Mouse (Mus musculus) liver, adult 2 months (tissue): ENCODE measurements around the gene Rexo1. TPM values are rescaled to one million over a fixed set of nuclear protein-coding genes. Genes with fewer than 3 reads are reported as not detected.

ENCODE experiments used
- DNase-seq: peaks from one replicate; pipeline ENCODE4 v3.0.0-alpha.2; 2011; ENCODE audit warnings: low read depth, low spot score; ENCODE audit errors: extremely low read depth
- H3K27ac ChIP-seq: fragments of 200-500 bp; replicated peaks from 2 replicates; pipeline ENCODE4 v1.5.1; 2012; ENCODE audit warnings: low read depth, mild to moderate bottlenecking, control low read depth, inconsistent platforms, low read length; ENCODE audit not compliant: insufficient read depth
- H3K27me3 ChIP-seq: fragments of 200-500 bp; 2 replicates; pipeline ENCODE4 v1.6.1; 2012; ENCODE audit warnings: mild to moderate bottlenecking, moderate library complexity, low read length, inconsistent platforms; ENCODE audit not compliant: control insufficient read depth, insufficient read depth
- H3K36me3 ChIP-seq: fragments of 200-500 bp; 2 replicates; pipeline ENCODE4 v1.6.1; 2012; ENCODE audit warnings: low read length, inconsistent platforms; ENCODE audit not compliant: control insufficient read depth, insufficient read depth
- H3K4me1 ChIP-seq: fragments of 200-500 bp; 2 replicates; pipeline ENCODE4 v1.6.1; 2011; ENCODE audit warnings: low read length; ENCODE audit not compliant: control insufficient read depth, insufficient read depth
- H3K4me3 ChIP-seq: fragments of 200-500 bp; 2 replicates; pipeline ENCODE4 v1.5.1; 2011; ENCODE audit warnings: low read depth, mild to moderate bottlenecking, control low read depth, low read length, moderate library complexity; ENCODE audit not compliant: insufficient read depth
- H3K79me2 ChIP-seq: fragments of 200-500 bp; 2 replicates; pipeline ENCODE4 v1.6.1; 2012; ENCODE audit warnings: inconsistent platforms, mild to moderate bottlenecking, low read length, moderate library complexity; ENCODE audit not compliant: control insufficient read depth, insufficient read depth
- H3K9ac ChIP-seq: fragments of 200-500 bp; 2 replicates; pipeline ENCODE4 v1.6.1; 2012; ENCODE audit warnings: low read depth, mild to moderate bottlenecking, control low read depth, inconsistent platforms, low read length
- CTCF ChIP-seq: fragments of 200-500 bp; IDR thresholded peaks from 2 replicates; pipeline ENCODE4 v1.5.1; 2011; ENCODE audit warnings: low read depth, low read length, control low read depth
- POLR2A ChIP-seq: fragments of 200-500 bp; IDR thresholded peaks from 2 replicates; pipeline ENCODE4 v1.6.1; 2011; ENCODE audit warnings: low read length, control low read depth; ENCODE audit not compliant: insufficient read depth; ENCODE audit errors: extremely low read depth
- WGBS: fragments of 180-500 bp; shearing (Covaris S2); methylation state at CpG from one replicate; pipeline ENCODE4 v1.1.7; 2018; 5-methylcytosine and 5-hydroxymethylcytosine counted together
- polyA plus RNA-seq: library from polyadenylated mRNA; depleted of rRNA; stranded (reverse); fragments of >200 nt; gene quantifications from 2 replicates; pipeline ENCODE4 v1.2.3, GENCODE M21; 2012
- total RNA-seq: library from RNA; depleted of rRNA; stranded (reverse); fragments of >200 nt; gene quantifications from 2 replicates; pipeline ENCODE4 v1.2.3, GENCODE M21; 2014

Rexo1 gene
- total and polyA plus RNA-seq, 2 experiments, result 4.4 to 36.8 TPM

GRCm38 (mm10) chr10:80574896-80575295 is 13.5 kb upstream of the Rexo1 start:
- H3K4me1 ChIP-seq, result peaks cover 9% of the 10 kb centered on the region

GRCm38 (mm10) chr10:80573944-80574343 is 12.6 kb upstream of the Rexo1 start:
- Histone ChIP-seq H3K4me1 (peaks cover 7% of the 10 kb centered on the region), H3K9ac (no peak overlapping the region), H3K79me2 (peaks cover 22% of the 10 kb centered on the region), H3K27me3 (no peaks in the 10 kb centered on the region), H3K27ac (no peak overlapping the region), H3K4me3 (no peak overlapping the region), H3K36me3 (no peaks in the 10 kb centered on the region)
- no peak for DNase-seq
- TF ChIP-seq POLR2A (no peak), CTCF (no peak)
- WGBS, result 88% methylated on average over 9 of the region's 9 CpGs

More at GRCm38 (mm10) chr10:80574896-80575295, 13.5 kb upstream of the Rexo1 start:
- no peak overlapping the region for H3K27ac ChIP-seq
- 79% methylated on average over 3 of the region's 3 CpGs for WGBS
- H3K9ac ChIP-seq, result no peak overlapping the region
- no peak for DNase-seq
- no peak overlapping the region for H3K4me3 ChIP-seq
- TF ChIP-seq CTCF, result no peak
- no peaks in the 10 kb centered on the region for H3K36me3 ChIP-seq
- no peaks in the 10 kb centered on the region for H3K27me3 ChIP-seq
- peaks cover 22% of the 10 kb centered on the region for H3K79me2 ChIP-seq

- no peak overlapping the region for H3K9ac ChIP-seq
Measured at GRCm38 (mm10) chr10:80572477-80572876, 11.1 kb upstream of the Rexo1 start.

GRCm38 (mm10) chr10:80570871-80571836 is 9.8 kb upstream of the Rexo1 start:
- Histone ChIP-seq H3K4me3 (no peak overlapping the region), H3K27ac (no peak overlapping the region), H3K4me1 (peaks cover 3% of the 10 kb centered on the region), H3K27me3 (no peaks in the 10 kb centered on the region), H3K9ac (no peak overlapping the region), H3K36me3 (no peaks in the 10 kb centered on the region), H3K79me2 (peaks cover 16% of the 10 kb centered on the region)
- WGBS, result 65% methylated on average over 30 of the region's 30 CpGs
- no peak for TF ChIP-seq POLR2A
- TF ChIP-seq CTCF, result no peak
- no peak for DNase-seq

More at GRCm38 (mm10) chr10:80572477-80572876, 11.1 kb upstream of the Rexo1 start:
- Histone ChIP-seq H3K36me3 (no peaks in the 10 kb centered on the region), H3K79me2 (peaks cover 22% of the 10 kb centered on the region), H3K27ac (no peak overlapping the region), H3K4me1 (peaks cover 3% of the 10 kb centered on the region), H3K4me3 (no peak overlapping the region), H3K27me3 (no peaks in the 10 kb centered on the region)
- 98% methylated on average over 2 of the region's 2 CpGs for WGBS
- no peak for DNase-seq
- TF ChIP-seq CTCF, result no peak
- TF ChIP-seq POLR2A, result no peak

GRCm38 (mm10) chr10:80570419-80570818 is 9.1 kb upstream of the Rexo1 start:
- Histone ChIP-seq H3K4me3 (no peak overlapping the region), H3K79me2 (peaks cover 9% of the 10 kb centered on the region; the same call in 1 of the 2 replicates), H3K27ac (peak overlapping the region; percentile 51; the same call in 1 of the 2 replicates), H3K27me3 (no peaks in the 10 kb centered on the region), H3K9ac (no peak overlapping the region), H3K4me1 (no peaks in the 10 kb centered on the region; the same call in 1 of the 2 replicates), H3K36me3 (no peaks in the 10 kb centered on the region)
- no peak for DNase-seq
- TF ChIP-seq POLR2A, result no peak
- no peak for TF ChIP-seq CTCF
- WGBS, result 80% methylated on average over 10 of the region's 10 CpGs
